Mouse (Mus musculus): ENCODE data around the gene Cbx4.

Cbx4 gene

GRCm38 (mm10) chr11:119037780-119038401 is 48.1 kb downstream of the Cbx4 start:
- no peak for TF ChIP-seq GATA4 (IDR thresholded peaks at IDR 0.05; ENCODE audit: insufficient replicate concordance, low read length)

- TF ChIP-seq GATA4 (IDR thresholded peaks at IDR 0.05; ENCODE audit: insufficient replicate concordance, low read length), result no peak
Observed at GRCm38 (mm10) chr11:119036934-119037779, 48.9 kb downstream of the Cbx4 start.

- no peak for TF ChIP-seq GATA4 (IDR thresholded peaks at IDR 0.05; ENCODE audit: insufficient replicate concordance, low read length)
Observed at GRCm38 (mm10) chr11:119036447-119036846, 49.6 kb downstream of the Cbx4 start.

GRCm38 (mm10) chr11:119035686-119036165 is 50.3 kb downstream of the Cbx4 start:
- no peak for TF ChIP-seq GATA4 (IDR thresholded peaks at IDR 0.05; ENCODE audit: insufficient replicate concordance, low read length)

- no peak for TF ChIP-seq GATA4 (IDR thresholded peaks at IDR 0.05; ENCODE audit: insufficient replicate concordance, low read length)
Observed at GRCm38 (mm10) chr11:119035094-119035685, 50.8 kb downstream of the Cbx4 start.

GRCm38 (mm10) chr11:119034635-119035034 is 51.4 kb downstream of the Cbx4 start:
- no peak for TF ChIP-seq GATA4 (IDR thresholded peaks at IDR 0.05; ENCODE audit: insufficient replicate concordance, low read length)

- TF ChIP-seq GATA4 (IDR thresholded peaks at IDR 0.05; ENCODE audit: insufficient replicate concordance, low read length), result no peak
Observed at GRCm38 (mm10) chr11:119033874-119034558, 52.0 kb downstream of the Cbx4 start.
